12 mouse cellular contexts compared by ENCODE assay signal in genomic region chr1:66730581-66730980, GRCm38 (mm10).
"Had no signal": no experiment of that assay in that cellular context is flagged by ENCODE, and none has a peak within 500 bp of the region (broad histone marks: within the 10 kb centered on the region; RNA-seq: fewer than 3 reads in every experiment).

No protein-coding gene starts in this region.

- H3K27ac ChIP-seq: kidney, embryonic 15.5 days; liver, embryonic 13.5 days; macrophage had no signal

- H3K4me1 ChIP-seq: kidney, embryonic 15.5 days; liver, embryonic 13.5 days had no signal

- H3K4me2 ChIP-seq: kidney, embryonic 15.5 days; liver, embryonic 13.5 days; lung, embryonic 14.5 days; midbrain, embryonic 11.5 days had no signal

- H3K27me3 ChIP-seq: kidney, embryonic 15.5 days; liver, embryonic 13.5 days had no signal

- DNase-seq: kidney, adult 8-10 months; kidney, postnatal 10 days; kidney, postnatal 36 days; liver, embryonic 13.5 days; lung, embryonic 14.5 days; midbrain, embryonic 14.5 days; thymus, adult 18-20 months; thymus, postnatal 36 days had no signal

- H3K9ac ChIP-seq: kidney, embryonic 15.5 days; liver, embryonic 13.5 days; lung, embryonic 14.5 days had no signal

- H3K9me3 ChIP-seq: kidney, embryonic 15.5 days; liver, embryonic 13.5 days had no signal

- ATAC-seq: lung, postnatal 0 days had no signal

- H3K4me3 ChIP-seq: kidney, embryonic 15.5 days; liver, embryonic 13.5 days had no signal
